Mouse (Mus musculus): ENCODE data around the gene Trpc4.

GRCm38 (mm10) chr3:54352891-54353652, 197.2 kb downstream of the Trpc4 start:
- TF ChIP-seq TCF12 (IDR thresholded peaks at IDR 0.05; ENCODE audit: insufficient read depth, poor library complexity, severe bottlenecking) (no peak), USF1 (IDR thresholded peaks at IDR 0.05; ENCODE audit: low read depth) (no peak), POLR2A (IDR thresholded peaks at IDR 0.05; ENCODE audit: insufficient read length, low read depth) (no peak), POLR2AphosphoS2 (IDR thresholded peaks at IDR 0.05; ENCODE audit: insufficient read length, low read depth) (no peak), MAX (IDR thresholded peaks at IDR 0.05; ENCODE audit: low read depth) (no peak), MYOG (IDR thresholded peaks at IDR 0.05; ENCODE audit: control insufficient read depth in 1 of 3, insufficient read depth in 1 of 3, insufficient read length in 2 of 3, low read depth in 2 of 3) (no peak), MYOD1 (IDR thresholded peaks at IDR 0.05; ENCODE audit: control insufficient read depth in 1 of 3, insufficient read length in 2 of 3, low read depth in 2 of 3) (no peak)

All from myocyte (in vitro differentiated cells).